Mouse (Mus musculus) thymus, postnatal 10 days (tissue): Measurements from ENCODE around the gene Gm14403.
"Not testable (repeated sequence)": the region's sequence is repeated elsewhere in the genome, so short reads cannot be mapped to it uniquely, and the experiment has no call there.

Experiments
- DNase-seq, 2 experiments: peaks; one replicate each; pipeline ENCODE4 v3.0.0; 2021; ENCODE audit warnings: low spot score in 2 of 2

Gene Gm14403

DNA sequence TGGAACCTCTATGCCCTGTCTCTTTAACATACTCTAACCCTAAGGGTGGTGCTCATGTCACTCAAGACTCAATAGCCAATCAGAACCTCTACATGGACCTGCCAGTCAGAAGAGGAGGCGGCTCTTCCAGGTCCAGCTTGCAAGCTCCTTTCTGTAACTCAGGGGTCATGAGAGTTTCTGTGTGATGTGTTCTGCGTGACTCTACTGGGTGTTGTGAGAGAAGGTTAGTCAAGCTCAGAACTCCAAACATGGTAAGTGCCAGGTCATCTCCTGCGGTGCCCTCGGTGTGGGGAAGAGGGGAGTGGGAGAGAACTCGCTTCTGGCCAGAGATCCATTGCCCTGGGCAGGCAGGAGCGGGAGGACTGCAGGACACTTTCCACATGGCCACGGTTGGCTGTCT is at the start of gene Gm14403:
TSS of gene Gm14403 (plus strand) at position 149 of the 400 bp plus-strand sequence.
- DNase-seq = not testable (repeated sequence)

DNA sequence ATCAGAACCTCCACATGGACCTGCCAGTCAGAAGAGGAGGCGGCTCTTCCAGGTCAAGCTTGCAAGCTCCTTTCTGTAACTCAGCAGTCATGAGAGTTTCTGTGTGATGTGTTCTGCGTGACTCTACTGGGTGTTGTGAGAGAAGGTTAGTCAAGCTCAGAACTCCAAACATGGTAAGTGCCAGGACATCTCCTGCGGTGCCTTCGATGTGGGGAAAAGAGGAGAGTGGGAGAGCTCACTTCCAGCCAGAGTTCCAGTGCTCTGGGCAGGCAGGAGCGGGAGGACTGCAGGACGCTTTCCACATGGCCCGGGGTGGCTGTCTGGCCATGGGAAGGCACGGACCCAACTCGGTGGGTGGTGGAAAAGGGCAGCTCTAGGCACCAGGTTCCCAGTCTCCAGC is 33.3 kb upstream of the Gm14403 start, which contains the start of gene Zfp970:
TSS of gene Zfp970 (plus strand) at position 58 of the 400 bp plus-strand sequence.
- DNase-seq = not testable (repeated sequence)

DNA sequence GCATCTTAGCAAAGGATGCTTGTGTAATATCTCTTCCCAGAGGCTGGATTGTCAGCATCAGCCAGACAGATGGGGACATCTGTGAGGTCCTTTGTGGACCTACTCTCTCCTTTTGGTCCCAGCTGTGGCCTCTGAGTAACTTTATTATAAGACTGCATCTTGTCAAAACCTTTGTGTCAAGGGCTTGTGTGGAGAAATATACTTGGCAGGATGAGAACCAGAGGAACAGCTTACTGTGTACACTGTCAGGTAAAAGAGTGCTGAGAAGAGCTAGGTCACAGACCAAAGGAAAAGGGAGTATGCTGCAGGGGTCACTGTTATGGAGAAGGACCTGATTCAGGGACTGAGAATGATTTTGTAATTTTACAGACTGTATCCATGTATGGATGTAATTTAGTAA is 29.8 kb upstream of the Gm14403 start:
- not testable (repeated sequence) for DNase-seq

DNA sequence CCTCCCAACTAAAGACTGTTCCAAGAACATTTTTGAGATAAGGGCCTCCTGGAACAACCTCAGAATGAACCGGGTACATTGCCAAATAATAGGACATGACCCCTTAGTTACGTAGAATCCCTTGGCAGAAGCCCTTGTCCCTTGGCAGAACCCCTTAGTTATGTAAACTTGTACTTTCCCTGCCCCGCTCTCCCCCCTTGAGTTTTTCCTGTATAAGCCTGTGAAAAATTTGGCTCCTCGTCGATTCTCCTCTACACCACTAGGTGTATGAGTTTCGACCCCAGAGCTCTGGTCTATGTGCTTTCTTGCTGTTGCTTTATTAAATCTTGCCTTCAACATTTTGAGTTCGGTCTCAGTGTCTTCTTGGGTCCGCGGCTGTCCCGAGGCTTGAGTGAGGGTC is 25.8 kb upstream of the Gm14403 start:
- not testable (repeated sequence) for DNase-seq

DNA sequence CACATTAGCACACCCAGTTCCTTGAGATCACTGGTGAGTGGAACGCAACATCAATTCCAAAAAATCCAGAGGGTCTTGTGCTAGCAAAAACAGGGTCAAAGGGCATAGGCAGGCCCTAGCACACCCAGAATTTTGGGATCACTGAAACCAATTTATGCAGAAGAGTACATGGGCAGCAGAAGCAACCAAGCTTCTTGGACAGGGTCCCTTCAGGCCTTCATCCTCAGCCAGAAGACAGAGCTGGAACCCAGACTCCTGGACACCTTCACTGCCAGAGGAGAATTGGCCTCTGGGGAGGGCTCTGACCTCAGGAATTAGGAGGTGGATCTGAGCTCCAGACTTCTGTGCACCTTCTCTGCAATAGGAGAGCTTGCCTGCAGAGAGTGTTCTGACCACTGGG is 16.0 kb upstream of the Gm14403 start:
- not testable (repeated sequence) for DNase-seq

DNA sequence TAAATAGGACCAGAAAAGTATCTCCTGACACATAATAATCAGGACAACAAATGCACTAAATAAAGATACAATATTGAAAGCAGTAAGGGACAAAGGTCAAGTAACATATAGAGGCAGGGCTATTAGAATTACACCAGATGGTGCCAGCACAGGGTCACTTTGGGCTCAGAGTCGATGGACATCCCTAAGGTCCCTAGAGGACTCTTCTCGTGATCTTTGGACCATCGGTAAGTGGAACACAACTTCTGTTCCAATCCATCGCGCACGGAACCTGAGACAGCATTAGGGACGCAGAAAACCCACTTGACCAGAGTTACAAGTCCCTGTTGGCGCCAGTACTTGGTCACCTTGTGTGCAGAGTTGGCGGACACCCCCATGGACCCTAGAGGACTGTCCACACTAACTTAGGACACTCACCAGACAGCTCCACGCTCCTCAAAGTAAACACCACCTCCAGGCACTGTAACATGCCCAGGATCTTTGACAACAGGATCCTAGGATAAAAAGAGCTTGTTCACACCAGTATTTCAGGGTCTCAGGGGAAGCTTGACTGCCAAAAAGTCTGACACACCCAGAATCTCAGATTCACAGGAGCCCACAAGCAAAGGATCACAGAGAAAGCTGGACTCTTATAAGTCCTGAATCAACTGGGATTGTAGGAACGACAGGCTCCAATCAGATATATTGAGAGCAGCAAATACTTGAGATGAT is 14.6 kb upstream of the Gm14403 start:
- DNase-seq = not testable (repeated sequence)

DNA sequence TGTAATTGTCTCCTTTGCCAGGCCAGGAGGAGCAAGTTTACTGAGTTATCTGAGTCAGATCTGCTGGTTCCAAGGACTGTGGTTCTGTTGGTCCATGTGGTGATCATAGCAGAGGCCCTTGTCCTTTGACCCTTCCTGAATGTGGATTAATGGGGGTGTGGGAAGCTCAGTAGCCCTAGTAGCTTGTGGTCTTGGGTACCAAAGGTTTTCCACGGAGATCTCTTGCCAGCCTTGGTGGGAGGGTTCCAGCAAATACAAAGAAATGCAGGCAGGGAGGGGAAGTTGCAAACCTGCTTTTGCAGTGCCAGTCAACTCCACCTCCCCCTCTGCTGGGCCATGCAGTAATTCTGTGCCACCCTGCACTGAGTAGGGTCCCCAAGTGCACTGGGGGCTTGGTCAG is 1.2 kb downstream of the Gm14403 start:
- DNase-seq = not testable (repeated sequence)

DNA sequence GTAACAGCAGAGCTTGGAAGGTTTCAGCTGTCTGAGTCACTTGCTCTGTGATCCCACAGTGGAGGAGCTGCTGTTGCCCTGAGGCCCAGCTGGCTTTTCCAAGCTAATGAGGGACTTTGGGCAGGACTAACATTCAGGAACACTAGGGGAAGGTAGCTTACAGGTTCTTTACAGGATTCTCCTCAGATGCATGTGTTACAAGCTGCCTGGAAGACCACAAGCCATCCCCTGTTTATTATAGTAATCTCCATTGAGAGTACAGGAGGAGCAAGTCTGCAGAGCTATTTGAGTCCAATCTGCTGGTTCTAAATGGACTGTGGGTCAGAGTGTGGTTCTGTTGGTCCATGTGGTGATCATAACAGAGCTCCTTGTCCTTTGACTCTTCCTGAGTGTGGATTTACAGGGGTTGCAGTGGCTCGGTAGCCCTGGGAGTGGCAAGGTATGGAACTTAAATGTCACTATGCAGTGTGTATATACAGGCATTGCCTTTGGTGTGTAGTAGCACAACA is 7.2 kb downstream of the Gm14403 start:
- not testable (repeated sequence) for DNase-seq

DNA sequence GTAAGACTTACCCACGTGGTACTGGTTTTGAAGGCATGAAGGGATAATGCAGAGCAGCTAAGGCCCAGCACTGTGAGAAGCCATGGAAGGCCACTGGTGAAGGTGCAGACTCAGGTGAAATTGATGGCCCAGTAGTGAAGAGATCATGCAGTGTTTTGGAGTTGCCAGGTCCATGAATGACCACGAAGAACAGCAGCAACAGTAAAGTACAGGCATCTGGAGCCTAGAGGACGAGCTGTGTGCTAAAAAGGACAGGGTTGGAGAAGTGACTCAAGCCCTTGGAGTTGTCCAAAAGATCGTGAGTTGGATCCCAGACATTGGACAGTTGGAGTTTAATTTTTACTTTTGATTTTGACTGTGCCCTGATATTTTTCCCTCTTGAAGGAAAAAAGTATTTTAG is 13.4 kb downstream of the Gm14403 start:
- not testable (repeated sequence) for DNase-seq

DNA sequence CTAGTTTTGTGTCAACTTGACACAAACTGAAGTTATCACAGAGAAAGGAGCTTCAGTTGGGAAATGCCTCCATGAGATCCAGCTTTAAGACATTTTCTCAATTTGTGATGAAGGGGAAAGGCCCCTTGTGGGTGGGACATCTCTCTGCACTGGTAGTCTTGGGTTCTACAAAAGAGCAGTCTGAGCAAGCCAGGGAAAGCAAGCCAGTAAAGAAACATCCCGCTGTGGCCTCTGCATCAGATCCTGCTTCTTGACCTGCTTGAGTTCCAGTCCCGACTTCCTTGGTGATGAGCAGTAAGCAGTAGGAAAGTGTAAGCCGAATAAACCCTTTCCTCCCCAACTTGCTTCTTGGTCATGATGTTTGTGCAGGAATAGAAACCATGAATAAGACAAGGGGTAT is 14.0 kb downstream of the Gm14403 start:
- DNase-seq = not testable (repeated sequence)

DNA sequence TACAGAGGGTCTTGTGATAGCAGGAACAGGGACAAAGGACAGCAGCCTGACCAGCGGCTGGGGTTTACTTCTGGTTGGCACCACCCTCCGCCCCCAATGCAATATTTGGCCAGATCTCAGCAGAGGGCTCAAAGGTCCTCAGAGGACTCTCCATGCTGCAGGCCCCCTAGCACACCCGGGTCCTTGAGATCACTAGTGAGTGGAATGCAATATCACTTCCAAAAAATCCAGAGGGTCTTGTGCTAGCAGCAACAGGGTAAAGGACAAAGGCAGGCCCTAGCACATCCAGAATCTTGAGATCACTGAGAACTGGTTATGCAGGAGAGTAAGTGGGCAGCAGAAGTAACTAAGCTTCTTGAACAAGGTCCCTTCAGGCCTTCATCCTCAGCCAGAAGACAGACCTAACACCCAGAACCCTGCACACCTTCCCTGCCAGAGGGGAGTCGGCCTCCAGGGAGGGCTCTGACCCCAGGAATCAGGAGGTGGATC is 16.0 kb downstream of the Gm14403 start:
- not testable (repeated sequence) for DNase-seq

DNA sequence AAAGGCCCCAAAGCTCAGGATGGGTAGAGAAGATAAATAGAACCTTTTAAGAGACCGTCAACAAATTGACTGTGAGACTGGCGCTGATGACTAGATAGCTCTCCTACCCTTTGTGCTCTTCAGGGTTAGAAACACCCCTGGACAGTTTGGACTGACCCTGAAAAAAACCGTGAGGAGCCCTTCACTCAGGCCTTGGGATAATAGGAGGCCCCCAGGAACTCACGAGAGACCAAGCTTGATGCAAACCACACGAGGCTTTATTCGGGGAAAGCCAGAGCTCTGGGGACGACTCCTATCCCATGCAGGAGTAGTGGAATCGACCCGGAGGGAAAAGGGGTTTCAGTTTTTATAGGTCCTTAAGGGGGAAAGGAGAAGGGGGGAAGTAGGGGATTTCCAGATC is 19.7 kb downstream of the Gm14403 start:
- DNase-seq = peak in 1 of 2 experiments; percentile 14

DNA sequence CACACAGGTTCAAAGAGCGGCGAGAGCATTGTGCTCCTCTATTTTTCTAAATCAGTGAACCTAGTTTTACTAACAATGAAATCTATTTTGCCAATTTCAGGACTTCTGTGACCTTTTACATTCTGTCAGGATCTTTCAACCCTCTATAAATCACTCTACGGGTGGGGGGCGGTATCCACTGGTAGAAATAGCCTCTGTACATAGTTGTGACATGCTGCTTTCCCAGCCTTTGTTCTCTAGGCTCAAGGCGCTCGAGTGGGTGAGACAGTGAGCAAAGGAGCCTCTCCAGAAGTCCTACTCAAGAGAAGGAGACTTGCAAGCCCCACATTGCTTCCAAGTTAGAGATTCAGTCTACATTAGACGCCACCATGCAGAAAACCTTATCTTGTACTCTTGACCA is 20.3 kb downstream of the Gm14403 start:
- DNase-seq = peak in 1 of 2 experiments; percentile 18

DNA sequence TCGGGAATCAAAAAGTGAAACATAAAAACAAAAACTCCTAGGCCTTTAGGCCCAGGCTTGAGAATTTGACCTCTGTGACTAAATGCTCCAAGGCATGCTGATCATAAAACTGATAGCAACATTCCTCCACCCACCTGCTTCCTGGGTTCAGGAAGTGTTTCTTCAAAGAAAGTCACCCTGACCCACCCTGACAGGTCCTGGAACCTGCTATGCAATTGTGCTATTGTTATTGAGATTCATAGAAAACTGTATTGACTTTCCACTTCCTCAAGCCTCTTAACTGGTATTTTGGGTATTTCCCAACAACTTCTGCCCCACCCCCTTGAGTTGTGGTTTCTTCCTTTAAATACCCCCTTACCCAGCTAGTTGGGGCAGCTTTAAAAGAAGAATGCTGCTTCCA is 20.9 kb downstream of the Gm14403 start:
- DNase-seq = not testable (repeated sequence)

DNA sequence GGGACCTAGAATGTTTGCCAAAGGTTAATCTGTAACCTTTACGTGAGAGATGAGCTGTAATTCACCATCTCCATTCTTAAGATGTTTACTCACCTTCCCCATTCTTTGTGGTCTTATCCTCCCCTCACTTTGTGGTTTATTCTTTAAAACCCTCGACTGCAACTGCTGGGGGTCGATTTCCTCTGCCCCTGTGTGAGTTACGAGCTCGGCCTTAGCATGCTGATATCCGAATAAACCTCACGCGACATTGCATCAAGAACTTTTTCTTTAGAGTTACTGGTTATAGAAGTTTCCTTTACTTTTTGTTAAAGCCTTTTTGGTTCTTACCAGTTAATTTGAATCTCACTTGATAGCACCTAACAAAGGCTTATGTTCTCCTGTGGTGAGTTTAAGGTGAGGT is 22.0 kb downstream of the Gm14403 start:
- DNase-seq = peak in 1 of 2 experiments; percentile 6

DNA sequence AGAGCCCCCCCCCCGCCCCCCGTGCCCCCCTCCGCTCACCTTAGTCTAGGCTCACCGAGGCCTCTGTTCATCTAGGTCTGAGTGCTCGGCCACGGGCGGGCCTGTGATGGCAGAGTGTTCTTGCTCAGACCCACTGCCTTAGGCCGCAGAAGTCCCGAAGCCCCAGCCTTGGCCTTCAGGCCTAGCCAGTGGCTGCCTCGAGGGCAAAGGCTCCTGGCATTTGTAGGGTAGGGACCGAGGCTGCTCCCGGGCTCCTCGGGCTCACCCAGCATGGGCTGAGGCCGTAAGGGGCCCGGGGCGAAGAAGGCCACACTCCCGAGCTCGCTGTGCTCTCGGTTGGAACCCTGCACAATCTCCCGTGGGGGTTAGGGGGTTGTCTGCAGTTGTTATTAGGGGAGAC is 25.0 kb downstream of the Gm14403 start:
- no peak for DNase-seq

DNA sequence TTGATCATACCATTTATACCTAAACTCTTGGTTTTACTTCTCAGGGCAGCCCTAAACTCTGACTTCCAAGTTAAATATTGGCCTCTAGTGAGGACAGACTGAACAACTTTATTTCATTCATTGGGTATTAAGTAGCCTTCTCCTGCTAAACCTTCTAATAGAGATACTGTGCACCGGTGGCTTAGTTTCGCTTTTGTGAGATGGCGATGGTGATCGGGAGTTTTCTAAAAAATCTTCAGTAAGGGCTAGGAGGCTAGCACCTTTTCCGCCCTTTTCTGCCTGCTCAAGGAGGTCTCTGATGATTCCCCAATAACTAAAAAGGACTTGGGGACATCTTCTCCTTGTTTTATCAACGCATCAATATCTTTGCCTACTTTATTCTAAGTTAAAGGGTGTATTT is 25.7 kb downstream of the Gm14403 start:
- DNase-seq = not testable (repeated sequence)

DNA sequence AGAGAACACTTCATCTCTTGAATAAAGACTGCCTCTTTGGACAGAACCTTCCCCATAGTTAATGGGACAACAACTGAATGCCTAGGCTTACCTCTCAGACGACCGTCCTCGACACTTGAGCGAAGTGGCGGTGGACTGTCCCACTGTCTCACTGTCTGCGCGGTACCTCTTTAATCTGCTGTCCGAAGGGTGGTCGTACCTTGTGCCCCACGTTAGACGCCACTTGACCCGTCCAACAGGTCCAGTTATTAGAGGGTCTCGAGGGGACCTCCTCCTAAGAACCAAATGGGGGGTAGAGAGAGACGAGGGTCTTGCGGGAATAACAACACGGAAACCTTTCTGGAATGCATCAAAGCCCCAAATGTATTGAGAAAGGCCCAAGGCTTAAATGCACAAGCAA is 26.2 kb downstream of the Gm14403 start:
- not testable (repeated sequence) for DNase-seq

DNA sequence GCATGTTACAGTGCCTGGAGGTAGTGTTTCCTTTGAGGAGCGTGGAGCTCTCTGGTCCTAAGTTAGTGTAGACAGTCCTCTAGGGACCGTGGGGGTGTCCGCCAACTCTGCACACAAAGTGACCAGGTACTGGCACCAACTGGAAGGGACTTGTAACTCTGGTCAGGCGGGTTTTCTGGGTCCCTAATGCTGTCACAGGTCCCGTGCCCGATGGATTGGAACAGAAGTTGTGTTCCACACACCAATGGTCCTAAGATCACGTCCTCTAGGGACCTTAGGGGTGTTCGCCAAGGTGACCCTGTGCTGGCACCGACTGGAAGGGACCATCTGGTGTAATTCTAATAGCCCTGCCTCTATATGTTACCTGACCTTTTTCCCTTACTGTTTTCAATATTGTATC is 37.9 kb downstream of the Gm14403 start:
- DNase-seq = no peak

DNA sequence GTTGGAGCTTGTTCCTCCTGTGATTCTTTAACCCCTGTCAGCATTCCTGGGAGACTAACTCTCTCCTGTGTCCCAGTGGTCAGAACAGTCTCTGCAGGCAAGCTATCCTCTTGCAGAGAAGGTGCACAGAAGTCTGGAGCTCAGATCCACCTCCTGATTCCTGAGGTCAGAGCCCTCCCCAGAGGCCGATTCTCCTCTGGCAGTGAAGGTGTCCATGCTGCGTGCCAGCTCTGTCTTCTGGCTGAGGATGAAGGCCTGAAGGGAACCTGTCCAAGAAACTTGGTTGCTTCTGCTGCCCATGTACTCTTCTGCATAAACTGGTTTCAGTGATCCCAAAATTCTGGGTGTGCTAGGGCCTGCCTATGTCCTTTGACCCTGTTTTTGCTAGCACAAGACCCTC is 39.1 kb downstream of the Gm14403 start:
- not testable (repeated sequence) for DNase-seq

DNA sequence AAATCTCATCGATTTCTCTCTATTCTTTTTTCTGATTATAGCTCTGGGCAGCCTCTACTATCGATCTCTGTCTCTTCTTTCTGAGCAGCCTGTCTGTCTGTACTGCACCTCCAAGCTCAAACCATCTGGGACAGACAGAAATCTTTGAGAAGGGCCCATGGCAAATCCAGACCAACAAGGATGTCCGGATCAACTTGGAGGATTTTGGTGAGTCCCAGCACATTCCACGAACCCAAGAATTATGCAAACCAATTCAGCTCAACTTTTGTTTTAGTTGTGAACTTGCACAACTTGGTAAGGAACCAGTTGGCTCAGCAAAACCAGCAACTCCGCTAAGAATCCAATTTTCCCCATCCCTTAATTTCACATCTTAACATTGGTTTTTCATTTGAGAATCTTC is 39.7 kb downstream of the Gm14403 start:
- DNase-seq = not testable (repeated sequence)

DNA sequence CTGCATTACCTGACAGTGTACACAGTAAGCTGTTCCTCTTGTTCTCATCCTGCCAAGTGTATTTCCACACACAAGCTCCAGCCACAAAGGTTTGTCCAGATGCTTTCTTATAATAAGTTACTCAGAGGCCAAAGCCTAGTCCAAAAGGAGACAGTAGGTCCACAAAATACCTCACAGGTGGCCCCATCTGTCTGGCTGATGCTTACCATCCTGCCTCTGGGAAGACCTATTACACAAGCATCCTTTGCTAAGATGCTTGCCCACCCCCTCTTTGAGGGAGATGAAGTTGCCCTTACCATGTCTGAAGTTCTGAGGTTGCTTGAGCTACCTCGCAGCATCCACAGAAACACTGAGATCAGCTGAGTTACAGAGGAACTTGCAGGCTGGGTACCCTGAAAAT is 57.2 kb downstream of the Gm14403 start:
- not testable (repeated sequence) for DNase-seq
